Comparison of ENCODE assay signal across 13 mouse cellular contexts in the genomic region with DNA sequence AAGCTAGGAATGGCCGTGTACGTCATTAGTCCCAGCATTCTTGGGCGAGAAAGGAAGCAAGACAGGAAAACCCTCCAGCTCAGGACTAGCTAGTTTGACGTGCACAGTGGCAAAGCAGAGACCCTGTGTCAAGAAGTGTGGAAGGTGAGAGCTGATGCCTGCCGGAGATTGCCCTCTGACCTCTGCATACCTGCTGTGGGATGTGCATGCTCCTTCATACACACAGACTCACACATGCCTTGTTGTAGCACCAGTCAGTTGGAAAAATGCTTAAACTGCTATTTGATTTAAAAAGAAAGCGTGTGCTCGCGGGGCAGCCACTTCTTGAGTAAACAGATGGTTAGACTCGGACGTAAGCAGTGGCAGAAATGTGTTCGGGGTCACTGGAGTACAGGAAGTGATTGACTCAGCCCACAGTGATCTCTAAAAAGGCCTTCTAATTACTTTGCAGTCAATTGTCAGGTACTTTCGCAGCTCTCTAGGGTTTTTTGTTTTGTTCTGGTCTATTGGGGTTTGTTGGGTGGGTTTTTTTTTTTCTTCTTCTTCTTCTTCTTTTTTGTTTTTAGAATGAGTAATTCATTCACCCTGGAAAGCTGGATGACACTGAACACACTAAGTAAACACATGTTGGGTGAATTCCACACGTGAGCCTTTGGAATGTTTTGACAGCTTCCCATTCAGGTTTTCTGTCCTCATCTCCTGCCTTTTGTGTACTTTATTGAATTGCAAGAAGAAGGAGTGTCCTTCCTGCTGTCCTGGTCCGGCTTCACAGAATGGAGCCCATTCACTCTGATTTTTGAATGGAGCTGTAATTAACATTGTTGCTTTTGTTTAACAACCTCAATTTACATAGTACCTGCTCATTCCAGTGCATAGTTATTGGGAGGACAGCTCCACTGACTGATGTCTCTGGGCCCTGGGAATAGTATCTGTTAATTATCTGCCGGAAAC.
DNase-seq lines count a peak whose midpoint lies in the region; ATAC-seq and TF ChIP-seq lines count a peak whose summit lies in the region.
"Had no signal": no experiment of that assay in that cellular context is flagged by ENCODE, and none has a peak within 500 bp of the region (broad histone marks: within the 10 kb centered on the region; RNA-seq: fewer than 3 reads in every experiment).

No protein-coding gene starts in this region.

- 18% methylated on average over 15 of the region's 15 CpGs for WGBS in kidney, embryonic 15.5 days
- 42% methylated on average over 15 of the region's 15 CpGs for WGBS in midbrain, embryonic 14.5 days

- H3K4me1 ChIP-seq in kidney, embryonic 15.5 days, result peaks cover 31% of the 10 kb centered on the region
- H3K4me1 ChIP-seq in E14TG2a.4 (replicated peaks; ENCODE audit: low read depth, low read length), result peaks cover 40% of the 10 kb centered on the region
- H3K4me1 ChIP-seq in midbrain, embryonic 14.5 days (ENCODE audit: control insufficient read depth, insufficient read depth, low read length), result 0 out of 2 replicates have a peak, but pooled peaks cover 4% of the 10 kb centered on the region

- peak overlapping the region; percentile 55 for H3K27ac ChIP-seq in kidney, embryonic 15.5 days
- H3K27ac ChIP-seq in midbrain, embryonic 14.5 days (replicated peaks; ENCODE audit: low read depth, low read length), result no peak overlapping the region
- H3K27ac ChIP-seq: neural tube, embryonic 12.5 days had no signal

- H3K4me2 ChIP-seq in kidney, embryonic 15.5 days, result no peak overlapping the region; the same call in 1 of the 2 replicates
- no peak overlapping the region for H3K4me2 ChIP-seq in midbrain, embryonic 14.5 days (ENCODE audit: low read length)
- H3K4me2 ChIP-seq: midbrain, embryonic 11.5 days; neural tube, embryonic 12.5 days had no signal

- no peak for DNase-seq in kidney, adult 9 months
- peak; percentile 31 for DNase-seq in 3T3-L1 (ENCODE audit: low read depth, low spot score)
- DNase-seq in embryo, embryonic 10.5 days (ENCODE audit: low spot score), result peak; percentile 62
- DNase-seq in urinary bladder, postnatal 36 days (ENCODE audit: low spot score in 2 of 2), result no peak
- no peak for DNase-seq in midbrain, embryonic 14.5 days
- no peak for DNase-seq in cerebellum, postnatal 25 days
- DNase-seq: cerebellum, postnatal 14 days; lung, adult 2 months had no signal

- no peaks in the 10 kb centered on the region for H3K9me3 ChIP-seq in kidney, embryonic 15.5 days (replicated peaks)
- H3K9me3 ChIP-seq in E14TG2a.4 (ENCODE audit: low read length), result no peaks in the 10 kb centered on the region
- H3K9me3 ChIP-seq in midbrain, embryonic 14.5 days (ENCODE audit: control insufficient read depth, low read length), result no peaks in the 10 kb centered on the region
- H3K9me3 ChIP-seq: neural tube, embryonic 12.5 days had no signal

- H3K9ac ChIP-seq in kidney, embryonic 15.5 days, result no peak overlapping the region
- H3K9ac ChIP-seq in midbrain, embryonic 14.5 days (replicated peaks; ENCODE audit: low read length), result no peak overlapping the region
- H3K9ac ChIP-seq: neural tube, embryonic 12.5 days had no signal

- no peaks in the 10 kb centered on the region for H3K36me3 ChIP-seq in kidney, embryonic 15.5 days
- no peaks in the 10 kb centered on the region for H3K36me3 ChIP-seq in E14TG2a.4 (ENCODE audit: insufficient read depth, low read length)
- no peaks in the 10 kb centered on the region for H3K36me3 ChIP-seq in midbrain, embryonic 14.5 days (ENCODE audit: control insufficient read depth, insufficient read depth, low read length)
- H3K36me3 ChIP-seq: neural tube, embryonic 12.5 days had no signal

- no peaks in the 10 kb centered on the region for H3K27me3 ChIP-seq in kidney, embryonic 15.5 days
- H3K27me3 ChIP-seq in E14TG2a.4 (ENCODE audit: insufficient read depth, low read length), result peaks cover 33% of the 10 kb centered on the region
- H3K27me3 ChIP-seq in midbrain, embryonic 14.5 days (ENCODE audit: control insufficient read depth, insufficient read depth, low read length), result no peaks in the 10 kb centered on the region
- H3K27me3 ChIP-seq: neural tube, embryonic 12.5 days had no signal

- no peak overlapping the region for H3K4me3 ChIP-seq in kidney, embryonic 15.5 days (replicated peaks)
- peak overlapping the region; percentile 23; the same call in 1 of the 2 replicates for H3K4me3 ChIP-seq in E14TG2a.4 (replicated peaks; ENCODE audit: low read length)
- H3K4me3 ChIP-seq in midbrain, embryonic 14.5 days (replicated peaks; ENCODE audit: low read depth, low read length), result no peak overlapping the region
- H3K4me3 ChIP-seq: neural tube, embryonic 12.5 days had no signal

- no peak for TF ChIP-seq CTCF in E14TG2a.4 (conservative IDR thresholded peaks at IDR 0.05; ENCODE audit: low read length)

- ATAC-seq in kidney, embryonic 15.5 days (replicated peaks; ENCODE audit: low FRiP score), result no peak; the same call in 1 of the 2 replicates
- no peak for ATAC-seq in midbrain, embryonic 14.5 days (ENCODE audit: low FRiP score, low TSS enrichment)
- ATAC-seq: hindbrain, embryonic 16.5 days had no signal

Comparison
In these comparisons a context has a peak if more than half of its experiments do, and no peak if none do; other contexts are left out.
1. DNase-seq: peak in 3T3-L1 (single experiment) and embryo, embryonic 10.5 days (single experiment); none in kidney, adult 9 months (single experiment), urinary bladder, postnatal 36 days (0 of 2), midbrain, embryonic 14.5 days (single experiment) and cerebellum, postnatal 25 days (0 of 2).